Mouse (Mus musculus): Measurements from ENCODE around the gene Asap3.

Asap3 gene

GRCm38 (mm10) chr4:136249780-136250179 lies 43.6 kb downstream of the Asap3 start:
- in situ Hi-C loops (cut with MboI, MseI): no loop called here

DNA sequence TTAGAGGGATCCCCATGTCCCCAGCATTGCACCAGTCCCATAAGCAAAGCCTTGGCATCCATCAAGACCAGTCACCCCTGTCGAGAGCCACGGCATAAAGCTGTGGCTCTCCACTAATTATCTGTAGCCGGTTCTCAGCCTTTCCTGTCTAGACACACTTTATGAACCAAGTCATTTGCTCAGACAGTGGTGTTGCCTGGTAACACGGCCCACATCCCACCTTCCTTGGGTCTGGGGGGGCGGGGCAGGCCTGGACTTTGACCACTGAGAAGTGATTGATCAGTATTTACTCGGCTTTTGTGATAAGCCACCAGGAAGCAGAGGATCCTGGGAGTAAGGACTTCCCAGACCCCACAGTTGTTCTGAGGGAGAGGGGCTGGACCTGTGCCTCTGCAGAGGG lies 49.8 kb downstream of the Asap3 start:
- in situ Hi-C loops (cut with MboI, MseI): no loop called here

- in situ Hi-C loops (cut with MboI, MseI): no loop called here
Measured at GRCm38 (mm10) chr4:136256696-136257095, 50.5 kb downstream of the Asap3 start.

DNA sequence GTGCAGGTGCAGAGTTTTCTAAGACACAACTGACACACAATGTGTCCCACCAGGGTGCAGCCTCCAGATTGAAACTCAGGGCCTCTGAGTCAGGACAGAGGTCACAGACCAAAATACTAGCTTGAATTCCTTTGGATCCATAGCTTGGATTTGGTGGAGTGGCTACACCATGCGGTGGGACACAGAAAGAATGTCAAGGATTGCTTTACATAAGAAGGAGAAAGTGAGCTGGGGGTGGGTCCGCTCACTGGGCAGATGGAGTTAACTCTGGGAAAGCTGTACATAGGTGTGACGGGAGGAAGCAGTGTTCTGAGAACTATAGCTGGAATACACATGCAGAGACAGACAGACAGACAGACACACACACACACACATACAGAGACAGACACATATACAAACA lies 53.8 kb downstream of the Asap3 start:
- in situ Hi-C loops (cut with MboI, MseI): no loop called here

DNA sequence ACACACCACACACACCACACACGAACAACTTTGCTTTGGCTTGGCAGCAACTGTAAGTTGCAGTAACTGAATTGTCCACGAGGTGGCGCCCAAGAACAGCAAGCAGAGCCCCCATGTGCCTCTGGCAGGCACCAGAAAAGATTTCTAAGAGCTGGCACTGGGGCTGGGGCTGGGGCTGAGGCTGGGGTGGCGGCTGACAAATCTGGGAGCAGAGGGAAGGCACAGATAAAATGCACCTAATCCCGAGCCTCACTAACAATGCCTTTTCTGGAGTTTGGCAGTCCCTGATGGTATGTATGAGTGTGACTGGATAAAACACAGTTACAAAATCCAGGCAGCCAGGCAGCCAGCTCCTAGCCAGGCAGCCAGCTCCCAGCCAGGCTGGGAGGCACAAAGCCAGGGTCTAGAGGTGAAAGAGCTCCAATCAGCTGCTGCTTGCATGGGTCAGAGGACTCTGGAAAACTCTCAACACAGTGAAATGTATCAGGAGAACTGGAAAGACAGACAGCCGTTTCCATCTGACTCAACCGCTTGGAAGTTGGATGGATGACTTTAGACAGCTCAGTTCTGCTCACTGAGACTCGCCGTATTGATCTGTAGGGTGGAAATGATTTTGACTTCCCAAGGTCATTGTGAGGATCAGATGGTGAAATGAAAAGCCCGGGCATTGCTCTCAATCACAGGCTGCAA lies 54.5 kb downstream of the Asap3 start:
- in situ Hi-C loops (cut with MboI, MseI): no loop called here

DNA sequence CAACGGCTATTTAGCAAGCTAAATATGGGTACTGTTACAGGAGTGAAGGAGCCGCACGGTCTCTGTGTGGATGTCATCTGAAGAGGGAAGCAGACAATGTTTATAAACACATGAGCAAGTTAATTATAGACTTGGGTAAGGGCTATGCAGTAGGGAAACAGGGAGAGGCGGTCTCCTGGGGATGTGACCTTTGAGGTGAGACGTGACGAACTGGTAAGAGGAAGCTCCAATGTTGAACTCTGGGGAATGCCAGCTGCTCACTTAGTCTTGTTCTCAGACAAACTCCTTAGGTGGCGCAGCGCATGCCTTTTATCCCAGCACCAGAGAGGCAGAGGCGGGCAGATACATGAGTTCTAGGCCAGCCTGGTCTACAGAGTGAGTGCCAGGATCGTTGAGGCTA lies 55.7 kb downstream of the Asap3 start:
- in situ Hi-C loops (cut with MboI, MseI): no loop called here

GRCm38 (mm10) chr4:136263555-136263954 lies 57.4 kb downstream of the Asap3 start:
- in situ Hi-C loops (cut with MboI, MseI): no loop called here

DNA sequence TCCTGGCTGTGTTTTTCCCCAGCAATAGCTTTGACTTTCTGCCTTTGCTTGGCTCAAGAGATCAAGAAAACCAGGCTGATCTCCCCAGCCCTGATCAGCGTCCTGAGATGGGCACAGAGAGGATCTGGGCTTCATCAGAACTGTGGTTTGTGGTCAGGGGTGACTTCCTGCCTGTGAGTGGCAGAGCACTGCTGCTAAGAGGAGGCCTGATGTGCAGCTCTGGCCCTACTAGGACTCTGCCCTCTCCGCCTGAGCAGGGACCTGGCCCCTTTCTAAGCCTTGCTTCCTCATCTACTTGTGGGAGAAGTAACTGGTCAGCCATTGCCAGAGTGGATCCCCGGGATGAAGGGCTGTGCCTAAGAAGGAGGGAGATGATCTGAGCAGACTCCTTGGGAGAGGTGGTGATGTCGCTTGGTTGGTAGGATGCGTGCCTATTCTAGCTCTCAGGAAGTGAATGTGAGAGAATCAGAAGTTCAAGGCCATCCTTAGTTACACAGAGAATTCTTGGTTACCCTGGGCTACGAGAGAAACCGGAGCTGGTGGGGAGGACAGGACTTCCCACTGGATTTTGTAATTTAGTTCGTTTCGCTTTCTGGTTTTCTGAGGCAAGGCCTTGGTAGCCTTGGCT lies 60.7 kb downstream of the Asap3 start:
- in situ Hi-C loops (cut with MboI, MseI): no loop called here

- in situ Hi-C loops (cut with MboI, MseI): no loop called here
Measured at GRCm38 (mm10) chr4:136268912-136269311, 62.7 kb downstream of the Asap3 start.

GRCm38 (mm10) chr4:136270648-136271047 lies 64.5 kb downstream of the Asap3 start:
- in situ Hi-C loops (cut with MboI, MseI): no loop called here

DNA sequence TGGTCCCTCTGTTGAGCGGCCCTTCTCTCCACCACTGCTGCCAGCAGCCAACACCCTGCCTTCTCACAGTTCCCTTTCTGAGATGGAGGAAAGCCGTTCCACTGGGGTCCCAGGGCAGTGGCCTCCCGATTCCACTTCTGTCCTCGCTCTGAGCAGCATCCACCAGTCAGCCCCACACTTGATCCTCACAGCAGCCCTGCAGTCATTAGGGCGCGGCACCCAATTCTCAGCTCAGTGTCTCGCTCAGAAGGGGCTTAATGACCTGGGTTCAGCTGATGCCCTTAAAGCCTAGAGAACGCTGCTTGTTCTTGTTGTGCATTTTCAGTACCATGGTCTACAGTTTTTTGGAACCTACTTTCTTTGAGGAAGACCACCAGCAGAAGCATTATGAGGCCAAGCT lies 74.9 kb downstream of the Asap3 start:
- in situ Hi-C loops (cut with MboI, MseI): no loop called here

DNA sequence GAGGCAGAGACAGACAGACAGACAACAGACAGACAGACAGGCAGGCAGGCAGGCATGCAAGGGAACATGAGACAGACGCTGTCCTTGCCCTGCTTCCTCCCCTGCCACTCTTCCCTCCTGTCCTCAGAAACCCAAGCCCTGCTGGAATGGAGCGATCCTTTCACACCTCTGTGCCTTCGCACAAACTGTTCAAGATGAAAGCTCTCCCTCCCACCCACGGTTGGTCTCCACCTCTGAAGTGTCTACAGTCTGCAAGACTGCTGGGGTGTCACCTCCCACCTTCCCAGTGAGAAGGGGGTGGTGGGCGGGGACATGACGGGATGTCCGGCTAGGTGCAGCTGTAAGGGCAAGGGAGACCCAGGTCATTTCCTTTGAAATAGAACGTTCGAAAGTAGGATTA lies 75.4 kb downstream of the Asap3 start:
- in situ Hi-C loops (cut with MboI, MseI): no loop called here

GRCm38 (mm10) chr4:136282621-136283480 lies 76.7 kb downstream of the Asap3 start:
- in situ Hi-C loops (cut with MboI, MseI): no loop called here

GRCm38 (mm10) chr4:136283783-136284182 lies 77.6 kb downstream of the Asap3 start:
- in situ Hi-C loops (cut with MboI, MseI): no loop called here

- in situ Hi-C loops (cut with MboI, MseI): no loop called here
Measured at GRCm38 (mm10) chr4:136284455-136284854, 78.3 kb downstream of the Asap3 start, which contains the start of gene Zfp46. Zfp46 (plus strand) TSS chr4:136284683.

GRCm38 (mm10) chr4:136284891-136285290 lies 78.7 kb downstream of the Asap3 start:
- in situ Hi-C loops (cut with MboI, MseI): no loop called here

GRCm38 (mm10) chr4:136285348-136285810 lies 79.2 kb downstream of the Asap3 start:
- in situ Hi-C loops (cut with MboI, MseI): no loop called here

DNA sequence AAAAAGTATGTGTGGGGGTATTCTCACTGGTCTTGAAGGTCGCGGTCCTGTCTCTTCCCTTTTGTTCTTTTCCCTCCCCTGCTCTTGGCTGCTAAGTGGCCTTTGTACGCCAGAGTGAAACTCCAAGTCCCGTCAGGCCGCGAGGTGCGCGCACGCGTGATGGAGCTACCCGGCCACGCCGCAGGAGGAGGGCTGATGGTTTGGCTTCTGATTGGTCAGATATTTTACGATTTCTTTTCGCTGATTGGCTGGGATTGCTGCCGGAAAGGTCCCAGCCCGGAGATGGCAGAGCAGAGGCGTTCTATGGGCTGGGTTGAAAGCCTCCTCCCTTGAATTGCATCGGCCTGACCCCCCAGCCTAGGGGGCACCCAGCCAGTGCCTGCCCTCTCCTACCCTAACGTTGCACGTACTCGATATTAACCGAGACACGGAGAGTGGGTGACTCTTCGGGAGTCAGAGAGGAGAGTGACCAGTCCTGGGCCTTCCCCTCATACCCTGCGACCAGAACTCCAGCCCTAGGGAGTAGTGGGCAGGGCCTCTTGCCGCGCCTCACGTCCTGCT lies 79.7 kb downstream of the Asap3 start:
- in situ Hi-C loops (cut with MboI, MseI): no loop called here

DNA sequence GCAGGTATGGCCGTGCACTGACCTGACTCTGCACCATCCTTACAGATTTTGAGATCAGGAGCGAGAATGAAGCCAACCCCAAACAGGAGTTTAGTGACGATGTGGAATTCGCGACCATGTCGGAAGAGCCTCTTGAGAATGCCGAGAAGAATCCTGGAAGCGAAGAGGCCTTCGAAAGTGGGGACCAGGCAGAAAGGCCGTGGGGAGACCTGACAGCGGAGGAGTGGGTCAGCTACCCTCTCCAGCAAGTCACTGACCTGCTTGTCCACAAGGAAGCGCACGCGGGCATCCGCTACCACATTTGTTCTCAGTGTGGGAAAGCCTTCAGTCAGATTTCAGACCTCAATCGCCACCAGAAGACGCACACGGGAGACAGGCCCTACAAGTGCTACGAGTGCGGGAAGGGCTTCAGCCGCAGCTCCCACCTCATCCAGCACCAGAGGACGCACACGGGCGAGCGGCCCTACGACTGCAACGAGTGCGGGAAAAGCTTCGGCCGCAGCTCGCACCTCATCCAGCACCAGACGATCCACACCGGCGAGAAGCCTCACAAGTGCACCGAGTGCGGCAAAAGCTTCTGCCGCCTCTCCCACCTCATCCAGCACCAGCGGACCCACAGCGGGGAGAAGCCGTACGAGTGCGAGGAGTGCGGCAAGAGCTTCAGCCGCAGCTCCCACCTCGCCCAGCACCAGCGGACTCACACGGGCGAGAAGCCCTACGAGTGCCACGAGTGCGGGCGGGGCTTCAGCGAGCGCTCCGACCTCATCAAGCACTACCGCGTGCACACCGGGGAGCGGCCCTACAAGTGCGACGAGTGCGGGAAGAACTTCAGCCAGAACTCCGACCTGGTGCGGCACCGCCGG lies 84.0 kb downstream of the Asap3 start:
- in situ Hi-C loops (cut with MboI, MseI): no loop called here

- in situ Hi-C loops (cut with MboI, MseI): no loop called here
Measured at GRCm38 (mm10) chr4:136290781-136291595, 84.8 kb downstream of the Asap3 start.

Measured in T-helper 17 cell (primary cell).